Mouse (Mus musculus) liver, postnatal 0 days (tissue): ENCODE data around the gene Irak3. TPM values are rescaled to one million over a fixed set of nuclear protein-coding genes. Genes with fewer than 3 reads are reported as not detected.

Experiments used
- ATAC-seq: fragments of 200-750 bp; cut with Nextera tagmentation; 2 replicates; pipeline ENCODE4 v1.8.0; 2017; ENCODE audit warnings: mild to moderate bottlenecking, moderate library complexity
- DNase-seq: peaks from one replicate; pipeline ENCODE4 v3.0.0-alpha.2; 2016
- H3K27ac ChIP-seq: fragments of 300-500 bp; sonication (generic); 2 replicates; pipeline ENCODE4 v1.5.1; 2014; ENCODE audit warnings: antibody characterized with exemption, moderate library complexity, mild to moderate bottlenecking, low read depth
- H3K27me3 ChIP-seq: fragments of 300-500 bp; sonication (generic); 2 replicates; pipeline ENCODE4 v1.6.1; 2014; ENCODE audit warnings: low read length, control low read depth, mixed read lengths; ENCODE audit not compliant: insufficient read depth
- H3K36me3 ChIP-seq: fragments of 300-500 bp; sonication (generic); replicated peaks from 2 replicates; pipeline ENCODE4 v1.6.1; 2014; ENCODE audit warnings: mild to moderate bottlenecking, control low read depth, low read length, moderate library complexity, mixed read lengths; ENCODE audit not compliant: insufficient read depth
- H3K4me1 ChIP-seq: fragments of 300-500 bp; sonication (generic); 2 replicates; pipeline ENCODE4 v1.6.1; 2014; ENCODE audit warnings: antibody characterized with exemption, mild to moderate bottlenecking, control low read depth; ENCODE audit not compliant: insufficient read depth
- H3K4me2 ChIP-seq: fragments of 300-500 bp; sonication (generic); 2 replicates; pipeline ENCODE4 v1.6.1; 2014; ENCODE audit warnings: low read depth, mild to moderate bottlenecking, low read length, moderate library complexity, mixed read lengths
- H3K4me3 ChIP-seq: fragments of 300-500 bp; sonication (generic); 2 replicates; pipeline ENCODE4 v1.5.1; 2014; ENCODE audit warnings: low read depth, low read length
- H3K9ac ChIP-seq: fragments of 300-500 bp; sonication (generic); replicated peaks from 2 replicates; pipeline ENCODE4 v1.6.1; 2014; ENCODE audit warnings: mild to moderate bottlenecking, moderate library complexity
- H3K9me3 ChIP-seq: fragments of 300-500 bp; sonication (generic); 2 replicates; pipeline ENCODE4 v1.6.1; 2016; ENCODE audit warnings: mild to moderate bottlenecking, control low read depth, low read length, mixed read lengths
- CTCF ChIP-seq: sonication (generic); IDR thresholded peaks from 2 replicates; pipeline ENCODE4 v1.5.1; 2016; ENCODE audit warnings: antibody characterized with exemption, low read depth
- EP300 ChIP-seq: IDR thresholded peaks from 2 replicates; pipeline ENCODE4 v1.6.1; 2016; ENCODE audit warnings: antibody characterized with exemption, low read depth, mild to moderate bottlenecking
- WGBS: fragments of 180-500 bp; shearing (Covaris S2); extraction: QIAGEN DNeasy Blood & Tissue Kit; methylation state at CpG from one replicate; pipeline ENCODE4 v1.1.7; 2014; ENCODE audit not compliant: insufficient replicate concordance; 5-methylcytosine and 5-hydroxymethylcytosine counted together
- polyA plus RNA-seq: library from polyadenylated mRNA; unstranded; fragments of >200 nt; fragmentation: Nextera tagmentation; extraction: Ambion mirVana; gene quantifications from 2 replicates; pipeline ENCODE4 v1.2.1, GENCODE M21; 2015

The Irak3 gene
- polyA plus RNA-seq, 1 experiment from 2014 or later, result 1.5 TPM

DNA sequence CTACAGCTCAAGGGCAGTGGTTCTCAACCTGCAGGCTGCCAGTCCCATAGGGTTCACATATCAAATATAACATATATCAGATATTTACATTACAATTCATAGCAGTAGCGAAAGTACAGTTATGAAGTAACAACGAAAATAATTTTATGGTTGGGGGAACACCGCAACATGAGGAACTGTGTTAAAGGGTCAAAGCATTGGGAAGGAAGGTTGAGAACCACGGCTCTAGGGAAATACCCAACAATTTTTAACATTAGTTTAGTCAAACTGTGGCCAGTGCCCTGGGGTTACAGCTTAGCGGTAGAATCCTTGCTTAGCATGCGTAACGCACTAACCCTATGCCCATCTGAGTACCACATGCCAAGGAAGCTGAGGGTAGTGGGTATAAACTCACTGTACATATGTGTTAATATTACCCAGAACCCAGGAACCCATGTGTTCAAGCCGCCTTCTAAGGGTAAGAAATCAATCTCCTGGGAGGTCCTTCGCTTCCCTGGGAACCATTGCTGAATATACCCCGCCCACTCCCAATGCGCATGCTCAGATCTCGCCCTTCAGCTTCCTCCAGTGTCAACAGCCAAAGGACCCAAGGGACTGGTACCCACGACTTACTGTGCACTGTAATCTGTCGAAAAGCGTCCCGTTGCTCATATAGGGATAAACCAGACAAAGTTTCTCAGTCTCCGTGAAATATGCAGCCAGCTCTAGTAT is 36.0 kb downstream of the Irak3 start:
- TF ChIP-seq EP300 (no peak), CTCF (no peak)
- 87% methylated on average over 17 of the region's 17 CpGs for WGBS
- H3K27me3 ChIP-seq, result no peaks in the 10 kb centered on the region

GRCm38 (mm10) chr10:120164931-120165792 is 36.8 kb downstream of the Irak3 start:
- no peaks in the 10 kb centered on the region for H3K36me3 ChIP-seq
- no peak for DNase-seq

More for the DNA sequence above, 36.0 kb downstream of the Irak3 start:
- no peak for ATAC-seq
- Histone ChIP-seq H3K4me2 (no peak overlapping the region), H3K9me3 (no peaks in the 10 kb centered on the region), H3K4me1 (no peaks in the 10 kb centered on the region; the same call in 1 of the 2 replicates), H3K4me3 (no peak overlapping the region), H3K9ac (no peak overlapping the region), H3K36me3 (no peaks in the 10 kb centered on the region), H3K27ac (no peak overlapping the region)
- DNase-seq, result no peak

DNA sequence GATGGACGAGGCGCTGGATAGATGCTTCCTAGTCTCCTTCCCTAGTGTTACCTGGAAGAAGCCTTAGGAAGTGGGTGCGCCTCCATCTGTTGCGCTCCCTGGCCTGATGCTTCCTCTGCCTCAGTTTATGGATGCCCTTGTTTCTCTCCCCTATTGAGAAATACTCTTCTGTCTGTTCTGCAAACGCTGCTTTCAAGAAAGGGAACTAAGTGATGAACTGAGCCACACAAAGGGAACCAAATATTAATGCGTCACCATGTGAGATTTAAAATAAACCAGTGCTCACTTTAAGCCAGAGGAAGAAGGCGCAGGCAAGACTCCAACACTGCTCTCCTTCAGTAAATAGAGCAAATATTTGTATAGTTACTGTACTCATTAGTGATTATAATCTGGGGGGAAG is 38.4 kb downstream of the Irak3 start:
- Histone ChIP-seq H3K27me3 (no peaks in the 10 kb centered on the region), H3K4me2 (no peak overlapping the region), H3K27ac (no peak overlapping the region), H3K4me3 (no peak overlapping the region), H3K36me3 (no peaks in the 10 kb centered on the region), H3K4me1 (no peaks in the 10 kb centered on the region; the same call in 1 of the 2 replicates), H3K9me3 (no peaks in the 10 kb centered on the region), H3K9ac (no peak overlapping the region)
- ATAC-seq, result no peak
- 65% methylated on average over 7 of the region's 7 CpGs for WGBS
- no peak for DNase-seq
- TF ChIP-seq CTCF (no peak), EP300 (no peak)

More at GRCm38 (mm10) chr10:120164931-120165792, 36.8 kb downstream of the Irak3 start:
- H3K9ac ChIP-seq, result no peak overlapping the region
- H3K4me1 ChIP-seq, result no peaks in the 10 kb centered on the region; the same call in 1 of the 2 replicates
- no peak overlapping the region for H3K27ac ChIP-seq
- no peaks in the 10 kb centered on the region for H3K27me3 ChIP-seq
- no peaks in the 10 kb centered on the region for H3K9me3 ChIP-seq
- TF ChIP-seq CTCF (no peak), EP300 (no peak)
- H3K4me3 ChIP-seq, result no peak overlapping the region
- no peak for ATAC-seq
- 81% methylated on average over 19 of the region's 19 CpGs for WGBS
- no peak overlapping the region for H3K4me2 ChIP-seq

DNA sequence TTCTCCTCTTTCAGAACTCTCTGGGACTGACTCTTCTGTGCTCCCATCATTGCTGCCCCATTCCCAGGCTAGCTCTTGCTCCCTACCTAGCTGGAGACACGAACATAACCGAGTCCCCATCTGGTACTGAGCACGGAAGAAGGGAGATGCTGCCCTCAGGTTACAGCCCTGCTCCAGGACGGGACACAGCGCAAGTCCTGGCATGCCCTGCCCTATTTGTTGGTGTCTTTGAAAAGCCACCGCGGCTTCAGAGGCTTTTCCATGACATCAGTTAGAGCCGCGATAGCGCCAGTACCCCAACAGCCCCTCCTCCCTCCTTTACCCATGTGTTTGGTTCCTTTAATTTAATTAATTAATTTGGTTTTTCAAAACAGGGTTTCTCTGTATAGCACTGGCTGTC is 39.1 kb downstream of the Irak3 start:
- Histone ChIP-seq H3K4me1 (no peaks in the 10 kb centered on the region; the same call in 1 of the 2 replicates), H3K9me3 (no peaks in the 10 kb centered on the region), H3K27me3 (no peaks in the 10 kb centered on the region), H3K9ac (no peak overlapping the region), H3K4me2 (no peak overlapping the region), H3K4me3 (no peak overlapping the region), H3K27ac (no peak overlapping the region), H3K36me3 (no peaks in the 10 kb centered on the region)
- TF ChIP-seq EP300 (no peak), CTCF (no peak)
- WGBS, result 81% methylated on average over 10 of the region's 10 CpGs
- no peak for DNase-seq
- ATAC-seq, result no peak

- H3K4me1 ChIP-seq, result no peaks in the 10 kb centered on the region; the same call in 1 of the 2 replicates
- no peak for TF ChIP-seq CTCF
- no peak overlapping the region for H3K4me3 ChIP-seq
- DNase-seq, result no peak
- H3K4me2 ChIP-seq, result no peak overlapping the region
- no peak for ATAC-seq
- 83% methylated on average over 9 of the region's 9 CpGs for WGBS
- no peaks in the 10 kb centered on the region for H3K27me3 ChIP-seq
- H3K27ac ChIP-seq, result no peak overlapping the region
- no peaks in the 10 kb centered on the region for H3K9me3 ChIP-seq
- no peak overlapping the region for H3K9ac ChIP-seq
- no peaks in the 10 kb centered on the region for H3K36me3 ChIP-seq
Measured at GRCm38 (mm10) chr10:120160533-120160932, 41.4 kb downstream of the Irak3 start.

GRCm38 (mm10) chr10:120153911-120154310 is 48.0 kb downstream of the Irak3 start:
- H3K9me3 ChIP-seq, result no peaks in the 10 kb centered on the region
- H3K36me3 ChIP-seq, result no peaks in the 10 kb centered on the region
- no peak overlapping the region for H3K4me3 ChIP-seq
- ATAC-seq (no peak), DNase-seq (no peak)
- H3K27ac ChIP-seq, result no peak overlapping the region
- 62% methylated on average over 2 of the region's 2 CpGs for WGBS
- no peak overlapping the region for H3K9ac ChIP-seq
- no peak overlapping the region for H3K4me2 ChIP-seq
- no peaks in the 10 kb centered on the region for H3K4me1 ChIP-seq
- no peaks in the 10 kb centered on the region for H3K27me3 ChIP-seq
- TF ChIP-seq EP300 (no peak), CTCF (no peak)
